Mouse (Mus musculus): ENCODE measurements at regions not wholly inside any gene's neighbourhood (a gene's known extent, or its start where the extent isn't known, plus 50 kb on each side); places are given as distances from the start of the nearest gene placed in this dataset.

GRCm38 (mm10) chr6:51182771-51183284 is 249.6 kb upstream of the Nfe2l3 start:
- H3K27me3 ChIP-seq (replicated peaks; ENCODE audit: low read depth, poor library complexity, severe bottlenecking): peaks cover 83% of the 10 kb centered on the region
- no peak for DNase-seq (ENCODE audit: low spot score)
- 5% methylated on average over 5 of the region's 5 CpGs for WGBS
- H3K4me1 ChIP-seq: peaks cover 2% of the 10 kb centered on the region; the same call in 1 of the 2 replicates
- H3K27ac ChIP-seq (replicated peaks): no peak overlapping the region
- no peaks in the 10 kb centered on the region for H3K9me3 ChIP-seq
- H3K4me3 ChIP-seq: no peak overlapping the region
- H3K36me3 ChIP-seq (replicated peaks): no peaks in the 10 kb centered on the region

- Histone ChIP-seq H3K4me1 (no peaks in the 10 kb centered on the region), H3K4me3 (no peak overlapping the region), H3K27me3 (replicated peaks; ENCODE audit: low read depth, poor library complexity, severe bottlenecking) (peaks cover 93% of the 10 kb centered on the region), H3K9me3 (no peaks in the 10 kb centered on the region), H3K36me3 (replicated peaks) (no peaks in the 10 kb centered on the region), H3K27ac (replicated peaks) (no peak overlapping the region)
- peak; percentile 48 for DNase-seq (ENCODE audit: low spot score)
- under 1% methylated on average over 21 of the region's 21 CpGs for WGBS
These were observed 248.7 kb upstream of the Nfe2l3 start for GRCm38 (mm10) chr6:51183576-51184420.

DNA sequence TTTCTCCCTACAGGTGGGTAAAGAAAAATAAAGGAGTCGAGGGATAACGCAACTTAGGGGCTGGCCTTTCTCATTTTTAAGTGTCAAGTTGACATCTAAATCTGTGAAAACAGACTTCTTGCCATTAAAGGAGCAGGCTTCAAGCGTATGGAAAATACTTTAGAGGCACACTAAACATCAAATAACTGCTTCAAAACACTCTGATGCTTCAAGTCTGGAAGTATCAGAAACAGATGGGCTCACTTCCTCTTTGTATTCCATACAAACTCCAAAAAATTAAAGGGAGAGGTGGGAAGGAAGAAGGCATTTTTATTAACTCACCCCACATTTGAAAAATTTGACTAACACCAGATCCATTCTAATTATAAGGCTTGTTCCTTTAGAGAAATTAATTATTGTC is 248.0 kb upstream of the Nfe2l3 start:
- Histone ChIP-seq H3K27ac (replicated peaks) (no peak overlapping the region), H3K4me3 (no peak overlapping the region), H3K9me3 (no peaks in the 10 kb centered on the region), H3K27me3 (replicated peaks; ENCODE audit: low read depth, poor library complexity, severe bottlenecking) (peaks cover 100% of the 10 kb centered on the region), H3K36me3 (replicated peaks) (no peaks in the 10 kb centered on the region), H3K4me1 (no peaks in the 10 kb centered on the region)
- WGBS: 3% methylated on average over 3 of the region's 3 CpGs
- DNase-seq (ENCODE audit: low spot score): no peak

- Histone ChIP-seq H3K27me3 (replicated peaks; ENCODE audit: low read depth, poor library complexity, severe bottlenecking) (peaks cover 100% of the 10 kb centered on the region), H3K4me1 (no peaks in the 10 kb centered on the region), H3K4me3 (no peak overlapping the region), H3K27ac (replicated peaks) (no peak overlapping the region), H3K36me3 (replicated peaks) (no peaks in the 10 kb centered on the region), H3K9me3 (no peaks in the 10 kb centered on the region)
- no peak for DNase-seq (ENCODE audit: low spot score)
- 18% methylated on average over 6 of the region's 6 CpGs for WGBS
These were observed 247.3 kb upstream of the Nfe2l3 start for GRCm38 (mm10) chr6:51185201-51185600.

DNA sequence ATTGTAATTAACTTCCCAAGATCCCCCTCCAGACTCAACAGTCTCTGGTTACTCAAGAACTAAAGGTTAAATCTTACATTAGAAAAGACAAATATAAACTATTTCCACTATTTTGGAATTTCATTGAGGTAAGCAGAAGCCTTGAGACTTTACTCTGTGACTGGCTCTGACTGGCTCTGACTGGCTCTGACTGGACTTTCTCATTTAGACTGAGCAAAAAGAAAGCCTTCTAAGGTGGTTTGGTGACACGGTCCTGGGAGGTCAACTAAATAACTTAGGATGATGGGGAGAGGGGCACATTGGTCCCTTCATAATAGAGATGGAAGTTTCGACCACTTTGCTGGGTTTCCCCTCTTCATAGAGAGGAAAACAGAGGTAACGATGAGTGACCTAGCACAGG is 243.3 kb upstream of the Nfe2l3 start:
- no peak overlapping the region for H3K27ac ChIP-seq (replicated peaks)
- H3K27me3 ChIP-seq (replicated peaks; ENCODE audit: low read depth, poor library complexity, severe bottlenecking): peaks cover 100% of the 10 kb centered on the region
- H3K4me3 ChIP-seq: no peak overlapping the region
- no peak for DNase-seq (ENCODE audit: low spot score)
- 75% methylated on average over 3 of the region's 3 CpGs for WGBS
- no peaks in the 10 kb centered on the region for H3K9me3 ChIP-seq
- H3K4me1 ChIP-seq: peaks cover 8% of the 10 kb centered on the region
- no peaks in the 10 kb centered on the region for H3K36me3 ChIP-seq (replicated peaks)

- Histone ChIP-seq H3K27ac (replicated peaks) (no peak overlapping the region), H3K9me3 (no peaks in the 10 kb centered on the region), H3K36me3 (replicated peaks) (no peaks in the 10 kb centered on the region), H3K4me1 (peaks cover 8% of the 10 kb centered on the region), H3K27me3 (replicated peaks; ENCODE audit: low read depth, poor library complexity, severe bottlenecking) (peaks cover 94% of the 10 kb centered on the region), H3K4me3 (peak overlapping the region; percentile 23)
- 35% methylated on average over 8 of the region's 8 CpGs for WGBS
- no peak for DNase-seq (ENCODE audit: low spot score)
These were observed 239.6 kb upstream of the Nfe2l3 start for GRCm38 (mm10) chr6:51192826-51193225.

DNA sequence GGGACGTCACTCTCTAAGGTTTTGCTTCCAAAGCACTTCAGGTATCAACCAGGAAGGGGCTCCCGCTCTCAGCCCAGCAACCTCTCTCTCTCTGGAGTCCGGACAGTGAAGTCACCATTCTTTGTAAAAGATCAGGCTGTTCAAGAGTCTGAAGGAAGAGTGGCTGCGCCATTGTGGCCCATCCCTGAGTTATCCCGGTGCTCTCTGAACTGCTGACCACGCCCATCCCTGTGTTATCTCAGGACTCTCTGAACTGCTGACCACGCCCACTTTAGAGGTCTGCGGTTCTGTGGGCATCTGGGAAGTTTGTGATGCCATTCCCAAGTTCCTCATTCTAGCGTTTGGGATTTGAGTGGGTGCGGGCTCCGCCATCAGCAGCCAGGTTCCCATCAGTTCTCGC is 239.1 kb upstream of the Nfe2l3 start:
- Histone ChIP-seq H3K4me1 (peaks cover 8% of the 10 kb centered on the region), H3K36me3 (replicated peaks) (no peaks in the 10 kb centered on the region), H3K27me3 (replicated peaks; ENCODE audit: low read depth, poor library complexity, severe bottlenecking) (peaks cover 89% of the 10 kb centered on the region), H3K9me3 (no peaks in the 10 kb centered on the region), H3K4me3 (peak overlapping the region; percentile 23), H3K27ac (replicated peaks) (no peak overlapping the region)
- no peak for DNase-seq (ENCODE audit: low spot score)
- WGBS: 12% methylated on average over 12 of the region's 12 CpGs

- DNase-seq (ENCODE audit: low spot score): no peak
- 86% methylated on average over 2 of the region's 2 CpGs for WGBS
- Histone ChIP-seq H3K27ac (replicated peaks) (no peak overlapping the region), H3K4me3 (no peak overlapping the region), H3K4me1 (peaks cover 8% of the 10 kb centered on the region), H3K9me3 (no peaks in the 10 kb centered on the region), H3K36me3 (replicated peaks) (no peaks in the 10 kb centered on the region), H3K27me3 (replicated peaks; ENCODE audit: low read depth, poor library complexity, severe bottlenecking) (peaks cover 74% of the 10 kb centered on the region)
These were observed 236.1 kb upstream of the Nfe2l3 start for GRCm38 (mm10) chr6:51196391-51196790.

GRCm38 (mm10) chr6:51197000-51197774 is 235.3 kb upstream of the Nfe2l3 start:
- Histone ChIP-seq H3K9me3 (no peaks in the 10 kb centered on the region), H3K27ac (replicated peaks) (no peak overlapping the region), H3K27me3 (replicated peaks; ENCODE audit: low read depth, poor library complexity, severe bottlenecking) (peaks cover 66% of the 10 kb centered on the region), H3K4me3 (no peak overlapping the region), H3K4me1 (peaks cover 8% of the 10 kb centered on the region), H3K36me3 (replicated peaks) (no peaks in the 10 kb centered on the region)
- 81% methylated on average over 16 of the region's 16 CpGs for WGBS
- no peak for DNase-seq (ENCODE audit: low spot score)

- no peak overlapping the region for H3K4me3 ChIP-seq
- H3K27me3 ChIP-seq (replicated peaks; ENCODE audit: low read depth, poor library complexity, severe bottlenecking): peaks cover 45% of the 10 kb centered on the region
- no peaks in the 10 kb centered on the region for H3K4me1 ChIP-seq
- H3K9me3 ChIP-seq: no peaks in the 10 kb centered on the region
- no peak overlapping the region for H3K27ac ChIP-seq (replicated peaks)
- H3K36me3 ChIP-seq (replicated peaks): no peaks in the 10 kb centered on the region
- 73% methylated on average over 5 of the region's 5 CpGs for WGBS
- DNase-seq (ENCODE audit: low spot score): no peak
These were observed 232.3 kb upstream of the Nfe2l3 start for GRCm38 (mm10) chr6:51200207-51200606.

DNA sequence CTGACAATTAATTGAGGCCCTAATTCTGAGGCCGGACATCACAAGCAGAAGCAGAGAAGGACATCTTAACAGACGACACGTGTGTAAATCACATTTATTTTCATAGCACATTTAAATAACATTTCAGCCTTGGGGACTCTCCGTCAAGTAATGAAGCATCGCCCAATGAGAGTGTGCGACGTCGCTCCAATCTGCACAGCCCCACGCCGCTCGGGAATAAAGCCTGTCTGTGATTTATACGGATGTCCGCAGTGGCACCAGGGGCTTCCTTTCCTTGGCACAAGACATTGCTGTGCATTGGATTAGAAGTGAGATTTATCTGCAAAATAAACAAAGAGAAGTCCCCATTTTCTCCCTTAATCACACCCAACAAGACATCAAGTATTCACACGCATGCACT is 231.6 kb upstream of the Nfe2l3 start:
- no peak overlapping the region for H3K4me3 ChIP-seq
- H3K27ac ChIP-seq (replicated peaks): no peak overlapping the region

GRCm38 (mm10) chr6:51204306-51204705 is 228.2 kb upstream of the Nfe2l3 start:
- no peak for DNase-seq (ENCODE audit: low spot score)
- H3K27ac ChIP-seq (replicated peaks): no peak overlapping the region
- no peaks in the 10 kb centered on the region for H3K9me3 ChIP-seq
- 75% methylated on average over 3 of the region's 3 CpGs for WGBS
- H3K4me3 ChIP-seq: no peak overlapping the region
- peaks cover 54% of the 10 kb centered on the region for H3K27me3 ChIP-seq (replicated peaks; ENCODE audit: low read depth, poor library complexity, severe bottlenecking)
- peaks cover 16% of the 10 kb centered on the region for H3K4me1 ChIP-seq
- H3K36me3 ChIP-seq (replicated peaks): no peaks in the 10 kb centered on the region

More for the DNA sequence above, 231.6 kb upstream of the Nfe2l3 start:
- Histone ChIP-seq H3K4me1 (no peaks in the 10 kb centered on the region), H3K27me3 (replicated peaks; ENCODE audit: low read depth, poor library complexity, severe bottlenecking) (peaks cover 45% of the 10 kb centered on the region), H3K9me3 (no peaks in the 10 kb centered on the region), H3K36me3 (replicated peaks) (no peaks in the 10 kb centered on the region)
- WGBS: 91% methylated on average over 14 of the region's 14 CpGs
- no peak for DNase-seq (ENCODE audit: low spot score)

Data from embryonic facial prominence, embryonic 10.5 days (tissue).